Mouse (Mus musculus) heart, postnatal 0 days (tissue): ENCODE measurements at regions not wholly inside any gene's neighbourhood (a gene's known extent, or its start where the extent isn't known, plus 50 kb on each side); places are given as distances from the start of the nearest gene placed in this dataset.

Source experiments
- ATAC-seq: fragments of 200-750 bp; cut with Nextera tagmentation; 2 replicates; pipeline ENCODE4 v1.8.0; 2017; ENCODE audit warnings: low read depth, moderate number of reproducible peaks, moderate library complexity; ENCODE audit not compliant: insufficient read depth
- DNase-seq: peaks from one replicate; pipeline ENCODE4 v3.0.0-alpha.2; 2016; ENCODE audit warnings: low spot score
- H3K27ac ChIP-seq: fragments of 300-500 bp; sonication (generic); 2 replicates; pipeline ENCODE4 v1.5.1; 2014; ENCODE audit warnings: low read depth, mild to moderate bottlenecking
- H3K27me3 ChIP-seq: fragments of 300-500 bp; sonication (generic); 2 replicates; pipeline ENCODE4 v1.6.1; 2014; ENCODE audit warnings: low read length, mixed read lengths; ENCODE audit not compliant: control insufficient read depth, insufficient read depth
- H3K36me3 ChIP-seq: fragments of 300-500 bp; sonication (generic); replicated peaks from 2 replicates; pipeline ENCODE4 v1.6.1; 2014; ENCODE audit warnings: low read length, mixed read lengths; ENCODE audit not compliant: control insufficient read depth, insufficient read depth
- H3K4me1 ChIP-seq: fragments of 300-500 bp; sonication (generic); 2 replicates; pipeline ENCODE4 v1.6.1; 2014; ENCODE audit warnings: antibody characterized with exemption; ENCODE audit not compliant: control insufficient read depth, insufficient read depth
- H3K4me2 ChIP-seq: fragments of 300-500 bp; sonication (generic); 2 replicates; pipeline ENCODE4 v1.6.1; 2014; ENCODE audit warnings: low read depth, mild to moderate bottlenecking, low read length, moderate library complexity
- H3K4me3 ChIP-seq: fragments of 300-500 bp; sonication (generic); 2 replicates; pipeline ENCODE4 v1.5.1; 2014; ENCODE audit warnings: low read depth, low read length
- H3K9ac ChIP-seq: fragments of 300-500 bp; sonication (generic); replicated peaks from 2 replicates; pipeline ENCODE4 v1.6.1; 2014; ENCODE audit warnings: low read depth, low read length, mixed read lengths
- H3K9me3 ChIP-seq: fragments of 300-500 bp; sonication (generic); replicated peaks from 2 replicates; pipeline ENCODE4 v1.6.1; 2016; ENCODE audit warnings: low read length; ENCODE audit not compliant: control insufficient read depth
- CTCF ChIP-seq: IDR thresholded peaks from 2 replicates; pipeline ENCODE4 v1.5.1; 2016; ENCODE audit warnings: antibody characterized with exemption, control low read depth, low read depth
- EP300 ChIP-seq: IDR thresholded peaks from 2 replicates; pipeline ENCODE4 v1.6.1; 2016; ENCODE audit warnings: antibody characterized with exemption, low read depth
- WGBS: fragments of 180-500 bp; shearing (Covaris S2); extraction: QIAGEN DNeasy Blood & Tissue Kit; methylation state at CpG from one replicate; pipeline ENCODE4 v1.1.7; 2014; 5-methylcytosine and 5-hydroxymethylcytosine counted together

DNA sequence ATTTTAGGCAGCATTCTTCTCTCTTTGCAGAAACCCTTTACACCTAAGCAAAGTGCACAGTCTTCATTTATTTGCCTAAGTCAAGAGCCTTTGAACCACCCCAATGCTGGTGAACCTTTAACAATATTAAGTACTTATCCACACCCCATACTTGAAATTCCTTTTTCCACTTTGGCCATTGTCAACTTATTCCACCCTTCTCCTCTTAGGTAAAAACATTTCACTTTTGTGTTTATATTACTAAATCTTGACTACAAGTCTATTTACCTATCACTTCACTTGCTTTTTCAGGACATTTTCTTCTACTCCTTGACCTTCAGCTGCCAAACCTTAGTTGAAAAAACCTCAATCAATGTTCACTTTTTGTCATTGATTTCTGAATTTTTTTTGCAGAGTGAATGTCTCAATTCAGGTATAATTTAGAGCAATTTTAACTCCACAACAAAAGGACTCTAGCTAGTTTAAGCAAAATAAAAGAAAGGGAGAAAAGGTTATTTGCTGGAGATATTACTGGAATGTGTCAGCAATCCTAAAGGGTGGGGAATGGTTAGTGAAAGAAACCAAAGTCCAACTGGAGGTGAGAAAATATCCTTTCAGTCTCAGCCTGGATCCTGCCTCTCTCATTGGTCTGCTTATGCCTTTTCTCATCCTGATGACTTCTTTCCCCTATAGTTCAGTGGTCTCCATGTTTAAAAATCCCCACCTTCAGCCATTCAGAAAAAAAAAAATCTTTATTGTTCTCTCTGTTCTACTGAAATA is 185.9 kb downstream of the Sucnr1 start:
- Histone ChIP-seq H3K9me3 (no peaks in the 10 kb centered on the region), H3K4me1 (no peaks in the 10 kb centered on the region), H3K36me3 (no peaks in the 10 kb centered on the region), H3K27me3 (no peaks in the 10 kb centered on the region), H3K4me3 (no peak overlapping the region), H3K27ac (no peak overlapping the region), H3K4me2 (no peak overlapping the region), H3K9ac (no peak overlapping the region)
- ATAC-seq (no peak), DNase-seq (no peak)
- TF ChIP-seq EP300 (no peak), CTCF (no peak)

- 78% methylated on average over 1 of the region's 1 CpGs for WGBS
- no peak for TF ChIP-seq CTCF
- no peak for TF ChIP-seq EP300
- Histone ChIP-seq H3K4me2 (no peak overlapping the region), H3K4me1 (no peaks in the 10 kb centered on the region), H3K4me3 (no peak overlapping the region), H3K27ac (no peak overlapping the region), H3K36me3 (no peaks in the 10 kb centered on the region), H3K9me3 (no peaks in the 10 kb centered on the region), H3K27me3 (no peaks in the 10 kb centered on the region), H3K9ac (no peak overlapping the region)
- ATAC-seq (no peak), DNase-seq (no peak)
Measured at GRCm38 (mm10) chr3:60270463-60270862, 188.8 kb downstream of the Sucnr1 start.

DNA sequence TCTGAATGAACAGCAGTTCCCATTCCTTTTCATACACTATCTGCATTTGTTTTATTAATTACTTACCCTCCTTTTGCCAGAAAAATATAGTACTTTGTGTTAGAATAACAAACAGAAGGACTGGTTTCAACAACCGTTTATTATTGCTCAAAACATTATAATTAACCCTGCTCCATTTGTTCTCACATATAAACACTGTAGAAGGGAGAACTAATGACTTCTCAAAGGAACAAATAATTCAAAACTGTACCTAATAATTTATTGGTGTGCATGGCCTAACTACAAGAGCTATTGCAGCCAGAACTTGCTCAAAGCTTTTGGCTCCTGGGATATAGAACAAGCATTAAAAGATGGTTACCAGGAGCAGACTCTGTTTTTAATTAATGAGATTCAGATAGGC is 192.1 kb downstream of the Sucnr1 start:
- Histone ChIP-seq H3K4me1 (no peaks in the 10 kb centered on the region), H3K27me3 (no peaks in the 10 kb centered on the region), H3K4me2 (no peak overlapping the region), H3K4me3 (no peak overlapping the region), H3K9ac (no peak overlapping the region), H3K36me3 (no peaks in the 10 kb centered on the region), H3K27ac (no peak overlapping the region), H3K9me3 (no peaks in the 10 kb centered on the region)
- no peak for ATAC-seq
- TF ChIP-seq CTCF (no peak), EP300 (no peak)
- no peak for DNase-seq
- 86% methylated on average over 1 of the region's 1 CpGs for WGBS

DNA sequence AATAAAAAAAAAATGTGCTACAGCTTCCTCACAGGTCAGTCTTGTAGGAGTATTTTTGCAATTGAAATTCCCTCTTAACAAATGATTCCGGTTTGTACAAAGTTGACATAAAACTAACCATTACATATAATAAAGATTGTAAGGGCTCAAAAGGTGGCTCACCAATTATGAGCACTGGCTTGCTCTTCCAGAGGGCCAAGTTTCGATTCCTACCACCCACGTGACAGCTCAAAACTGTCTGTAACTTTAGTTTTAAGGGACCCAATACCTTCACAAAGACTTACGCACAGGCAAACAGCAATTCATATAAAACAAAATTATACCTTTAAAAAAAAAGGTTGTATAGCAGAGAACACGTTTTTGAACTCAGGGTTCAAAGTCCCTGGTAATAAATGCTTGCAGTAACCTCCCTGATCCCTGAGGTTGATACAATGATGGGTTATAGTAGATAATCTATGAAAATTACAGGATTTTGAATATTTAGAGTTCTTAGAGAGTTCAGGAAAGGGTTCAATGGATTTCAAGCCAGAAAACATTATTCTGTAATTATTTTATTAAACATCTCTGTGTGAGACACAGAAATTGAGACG is 193.7 kb downstream of the Sucnr1 start:
- TF ChIP-seq EP300: no peak
- no peak for TF ChIP-seq CTCF
- no peaks in the 10 kb centered on the region for H3K36me3 ChIP-seq
- H3K9ac ChIP-seq: no peak overlapping the region
- 80% methylated on average over 6 of the region's 6 CpGs for WGBS
- H3K27me3 ChIP-seq: no peaks in the 10 kb centered on the region
- no peak for DNase-seq
- H3K27ac ChIP-seq: no peak overlapping the region
- no peak for ATAC-seq
- no peaks in the 10 kb centered on the region for H3K4me1 ChIP-seq
- no peaks in the 10 kb centered on the region for H3K9me3 ChIP-seq
- no peak overlapping the region for H3K4me2 ChIP-seq
- no peak overlapping the region for H3K4me3 ChIP-seq

- Histone ChIP-seq H3K4me2 (no peak overlapping the region), H3K4me3 (no peak overlapping the region), H3K9me3 (no peaks in the 10 kb centered on the region), H3K27me3 (no peaks in the 10 kb centered on the region), H3K9ac (no peak overlapping the region), H3K36me3 (no peaks in the 10 kb centered on the region), H3K27ac (no peak overlapping the region), H3K4me1 (no peaks in the 10 kb centered on the region)
- ATAC-seq (no peak), DNase-seq (no peak)
- WGBS: 20% methylated on average over 1 of the region's 1 CpGs
- TF ChIP-seq EP300: no peak
- TF ChIP-seq CTCF: no peak
Measured at GRCm38 (mm10) chr3:60277791-60278190, 194.8 kb upstream of the Mbnl1 start.

DNA sequence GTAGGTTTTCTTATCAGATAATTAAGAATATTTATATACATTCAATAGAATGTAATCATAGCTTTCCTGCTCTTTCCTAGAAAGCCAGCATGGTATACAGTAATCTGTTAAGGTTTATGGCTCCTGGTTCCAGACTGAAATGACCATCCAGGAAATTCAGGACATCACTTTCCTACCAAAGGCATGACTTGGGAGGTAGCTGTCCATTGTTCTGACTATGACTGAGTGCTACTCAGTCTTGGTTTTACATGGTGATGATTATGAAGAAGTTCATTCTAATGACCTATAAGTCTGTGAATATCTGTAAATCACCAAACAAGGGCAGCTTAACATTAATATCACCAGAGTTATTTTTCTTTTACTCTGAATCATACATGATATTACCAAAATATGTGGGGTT is 191.4 kb upstream of the Mbnl1 start:
- DNase-seq (no peak), ATAC-seq (no peak)
- Histone ChIP-seq H3K9me3 (no peaks in the 10 kb centered on the region), H3K4me3 (no peak overlapping the region), H3K4me2 (no peak overlapping the region), H3K4me1 (no peaks in the 10 kb centered on the region), H3K9ac (no peak overlapping the region), H3K36me3 (no peaks in the 10 kb centered on the region), H3K27me3 (no peaks in the 10 kb centered on the region), H3K27ac (no peak overlapping the region)
- TF ChIP-seq CTCF (no peak), EP300 (no peak)
